Mouse (Mus musculus): ENCODE results near the gene Ptpro. TPM values are rescaled to one million over a fixed set of nuclear protein-coding genes. Genes with fewer than 3 reads are reported as not detected.

Gene Ptpro
- polyA plus RNA-seq, 1 experiment: not detected

DNA sequence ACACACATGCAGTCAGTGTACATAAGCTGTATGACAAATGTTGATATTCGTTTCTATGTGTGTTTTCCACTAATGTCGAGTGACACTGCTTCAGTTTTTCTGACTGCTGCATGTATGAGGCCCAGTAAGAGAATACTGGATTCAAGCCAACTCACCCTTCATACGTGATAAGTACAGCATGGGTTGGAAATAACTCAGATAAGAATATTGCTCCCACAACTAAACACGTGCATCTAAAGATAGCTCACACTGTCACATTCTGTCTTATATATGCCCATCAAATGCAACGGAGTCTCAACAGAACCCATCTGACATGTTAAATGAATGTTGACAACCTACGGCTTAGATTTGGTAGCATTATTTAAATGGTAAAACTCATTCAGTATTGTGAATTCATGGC lies 65.4 kb downstream of the Ptpro start:
- no peaks in the 10 kb centered on the region for H3K4me1 ChIP-seq (ENCODE audit: control insufficient read depth)
- no peak overlapping the region for H3K4me3 ChIP-seq (replicated peaks)
- TF ChIP-seq TAL1 (IDR thresholded peaks at IDR 0.05; ENCODE audit: low read length): no peak
- TF ChIP-seq GATA1 (IDR thresholded peaks at IDR 0.05; ENCODE audit: low read length): no peak

GRCm38 (mm10) chr6:137318242-137318861 lies 66.2 kb downstream of the Ptpro start:
- TF ChIP-seq TAL1 (IDR thresholded peaks at IDR 0.05; ENCODE audit: low read length) (no peak), GATA1 (IDR thresholded peaks at IDR 0.05; ENCODE audit: low read length) (no peak)
- Histone ChIP-seq H3K4me1 (ENCODE audit: control insufficient read depth) (no peaks in the 10 kb centered on the region), H3K4me3 (replicated peaks) (no peak overlapping the region), H3K9me3 (ENCODE audit: control insufficient read depth, low read length) (peaks cover 6% of the 10 kb centered on the region; the same call in 1 of the 2 replicates), H3K27me3 (ENCODE audit: control insufficient read depth) (no peaks in the 10 kb centered on the region), H3K36me3 (ENCODE audit: control insufficient read depth) (no peaks in the 10 kb centered on the region)

More for the DNA sequence above, 65.4 kb downstream of the Ptpro start:
- Histone ChIP-seq H3K36me3 (ENCODE audit: control insufficient read depth) (no peaks in the 10 kb centered on the region), H3K27me3 (ENCODE audit: control insufficient read depth) (no peaks in the 10 kb centered on the region), H3K9me3 (ENCODE audit: control insufficient read depth, low read length) (peaks cover 8% of the 10 kb centered on the region; the same call in 1 of the 2 replicates)

GRCm38 (mm10) chr6:137319658-137320057 lies 67.5 kb downstream of the Ptpro start:
- H3K4me3 ChIP-seq (replicated peaks): no peak overlapping the region
- no peaks in the 10 kb centered on the region for H3K27me3 ChIP-seq (ENCODE audit: control insufficient read depth)
- no peaks in the 10 kb centered on the region for H3K36me3 ChIP-seq (ENCODE audit: control insufficient read depth)
- H3K9me3 ChIP-seq (ENCODE audit: control insufficient read depth, low read length): peaks cover 6% of the 10 kb centered on the region; the same call in 1 of the 2 replicates
- H3K4me1 ChIP-seq (ENCODE audit: control insufficient read depth): no peaks in the 10 kb centered on the region
- no peak for TF ChIP-seq GATA1 (IDR thresholded peaks at IDR 0.05; ENCODE audit: low read length)
- no peak for TF ChIP-seq TAL1 (IDR thresholded peaks at IDR 0.05; ENCODE audit: low read length)

DNA sequence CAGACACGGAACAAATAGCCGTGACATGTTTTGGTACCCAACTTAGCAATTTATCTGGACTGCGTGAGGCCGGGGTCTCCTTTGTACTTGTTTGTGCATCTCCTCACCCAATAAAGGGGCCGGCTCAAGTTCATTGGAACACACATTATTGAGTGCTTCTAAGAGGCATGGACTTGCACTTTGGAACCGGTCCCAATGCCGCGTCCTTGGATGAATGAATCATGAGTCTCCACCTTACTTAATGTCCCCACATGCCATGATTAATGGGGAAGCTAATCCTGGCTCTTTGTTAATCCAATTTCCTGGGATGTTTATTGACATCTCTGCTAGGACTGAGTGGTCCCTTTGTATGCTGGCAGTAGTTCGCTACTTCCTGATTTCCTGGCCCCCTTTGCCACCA lies 75.6 kb downstream of the Ptpro start:
- H3K4me3 ChIP-seq (replicated peaks): no peak overlapping the region
- no peaks in the 10 kb centered on the region for H3K36me3 ChIP-seq (ENCODE audit: control insufficient read depth)
- no peaks in the 10 kb centered on the region for H3K4me1 ChIP-seq (ENCODE audit: control insufficient read depth)
- no peaks in the 10 kb centered on the region for H3K27me3 ChIP-seq (ENCODE audit: control insufficient read depth)
- peaks cover 6% of the 10 kb centered on the region; the same call in 1 of the 2 replicates for H3K9me3 ChIP-seq (ENCODE audit: control insufficient read depth, low read length)
- TF ChIP-seq TAL1 (IDR thresholded peaks at IDR 0.05; ENCODE audit: low read length) (no peak), GATA1 (IDR thresholded peaks at IDR 0.05; ENCODE audit: low read length) (no peak)

DNA sequence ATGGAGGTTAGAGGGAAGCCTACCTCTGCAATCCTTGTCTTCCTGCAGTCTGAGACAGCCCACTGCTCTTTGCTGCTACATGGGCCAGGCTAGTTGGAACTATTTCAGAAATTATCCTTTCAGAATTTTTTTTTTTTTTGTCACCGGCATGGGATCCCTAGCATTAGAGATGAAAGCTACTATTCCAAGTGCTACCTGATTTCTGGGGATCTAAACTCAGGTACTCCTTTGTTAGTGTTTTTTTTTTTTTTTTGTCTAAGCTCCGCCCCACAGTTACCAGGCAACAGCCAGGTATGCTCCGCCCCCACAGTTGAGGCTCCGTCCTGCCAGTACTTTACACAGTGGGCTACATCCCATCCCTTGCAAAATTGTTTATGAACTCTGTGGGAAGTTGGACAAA lies 76.1 kb downstream of the Ptpro start:
- no peaks in the 10 kb centered on the region for H3K27me3 ChIP-seq (ENCODE audit: control insufficient read depth)
- peaks cover 10% of the 10 kb centered on the region; the same call in 1 of the 2 replicates for H3K9me3 ChIP-seq (ENCODE audit: control insufficient read depth, low read length)
- no peaks in the 10 kb centered on the region for H3K4me1 ChIP-seq (ENCODE audit: control insufficient read depth)
- no peak for TF ChIP-seq GATA1 (IDR thresholded peaks at IDR 0.05; ENCODE audit: low read length)
- TF ChIP-seq TAL1 (IDR thresholded peaks at IDR 0.05; ENCODE audit: low read length): no peak
- no peak overlapping the region for H3K4me3 ChIP-seq (replicated peaks)
- H3K36me3 ChIP-seq (ENCODE audit: control insufficient read depth): no peaks in the 10 kb centered on the region

DNA sequence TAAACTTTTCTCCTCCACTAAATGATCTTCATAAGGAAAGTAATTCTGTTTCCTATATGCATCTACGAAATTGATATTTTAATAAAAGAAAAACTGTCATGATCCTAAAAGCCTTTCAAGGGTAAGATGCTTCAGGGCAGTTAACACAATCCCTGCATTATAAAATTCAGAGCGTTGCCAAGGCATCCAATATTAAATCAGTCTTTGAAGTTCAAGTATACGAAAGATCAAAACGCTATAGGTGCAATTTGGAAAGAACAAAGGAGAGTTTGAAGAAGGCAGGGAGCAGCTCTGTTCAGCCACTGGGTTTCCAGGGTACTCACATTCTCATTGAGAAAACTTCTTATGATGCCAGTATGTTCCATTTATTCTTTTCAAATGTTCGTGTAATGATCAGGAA lies 78.7 kb downstream of the Ptpro start:
- Histone ChIP-seq H3K4me3 (replicated peaks) (no peak overlapping the region), H3K36me3 (ENCODE audit: control insufficient read depth) (no peaks in the 10 kb centered on the region), H3K27me3 (ENCODE audit: control insufficient read depth) (no peaks in the 10 kb centered on the region), H3K9me3 (ENCODE audit: control insufficient read depth, low read length) (peaks cover 10% of the 10 kb centered on the region; the same call in 1 of the 2 replicates), H3K4me1 (ENCODE audit: control insufficient read depth) (no peaks in the 10 kb centered on the region)
- TF ChIP-seq GATA1 (IDR thresholded peaks at IDR 0.05; ENCODE audit: low read length) (no peak), TAL1 (IDR thresholded peaks at IDR 0.05; ENCODE audit: low read length) (no peak)

DNA sequence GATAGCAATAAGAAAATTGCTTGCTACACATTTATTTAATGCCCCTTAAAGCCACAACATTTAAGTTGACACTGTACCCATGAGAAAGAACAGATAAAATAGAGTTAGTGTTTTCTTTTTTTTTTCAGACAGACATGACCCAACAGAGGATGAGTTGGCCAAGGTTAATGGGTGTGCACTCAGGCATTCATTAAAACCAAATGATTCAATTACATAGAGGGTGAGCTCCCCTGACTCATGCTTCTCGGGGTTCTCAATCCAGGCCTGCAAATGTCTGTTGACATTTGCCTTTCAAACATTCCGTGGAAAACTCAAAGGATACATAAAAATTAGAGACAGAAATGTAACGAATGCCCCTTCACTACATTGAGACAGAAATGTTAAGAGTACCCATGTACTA lies 79.7 kb downstream of the Ptpro start:
- Histone ChIP-seq H3K4me1 (ENCODE audit: control insufficient read depth) (no peaks in the 10 kb centered on the region), H3K4me3 (replicated peaks) (no peak overlapping the region), H3K9me3 (ENCODE audit: control insufficient read depth, low read length) (peaks cover 12% of the 10 kb centered on the region; the same call in 1 of the 2 replicates), H3K27me3 (ENCODE audit: control insufficient read depth) (no peaks in the 10 kb centered on the region), H3K36me3 (ENCODE audit: control insufficient read depth) (no peaks in the 10 kb centered on the region)
- TF ChIP-seq GATA1 (IDR thresholded peaks at IDR 0.05; ENCODE audit: low read length): no peak
- TF ChIP-seq TAL1 (IDR thresholded peaks at IDR 0.05; ENCODE audit: low read length): no peak

- H3K4me3 ChIP-seq (replicated peaks): no peak overlapping the region
- H3K4me1 ChIP-seq (ENCODE audit: control insufficient read depth): no peaks in the 10 kb centered on the region
- H3K9me3 ChIP-seq (ENCODE audit: control insufficient read depth, low read length): peaks cover 11% of the 10 kb centered on the region
- TF ChIP-seq TAL1 (IDR thresholded peaks at IDR 0.05; ENCODE audit: low read length): no peak
- no peaks in the 10 kb centered on the region for H3K27me3 ChIP-seq (ENCODE audit: control insufficient read depth)
- H3K36me3 ChIP-seq (ENCODE audit: control insufficient read depth): no peaks in the 10 kb centered on the region
Observed at GRCm38 (mm10) chr6:137339071-137339470, 87.0 kb downstream of the Ptpro start.

DNA sequence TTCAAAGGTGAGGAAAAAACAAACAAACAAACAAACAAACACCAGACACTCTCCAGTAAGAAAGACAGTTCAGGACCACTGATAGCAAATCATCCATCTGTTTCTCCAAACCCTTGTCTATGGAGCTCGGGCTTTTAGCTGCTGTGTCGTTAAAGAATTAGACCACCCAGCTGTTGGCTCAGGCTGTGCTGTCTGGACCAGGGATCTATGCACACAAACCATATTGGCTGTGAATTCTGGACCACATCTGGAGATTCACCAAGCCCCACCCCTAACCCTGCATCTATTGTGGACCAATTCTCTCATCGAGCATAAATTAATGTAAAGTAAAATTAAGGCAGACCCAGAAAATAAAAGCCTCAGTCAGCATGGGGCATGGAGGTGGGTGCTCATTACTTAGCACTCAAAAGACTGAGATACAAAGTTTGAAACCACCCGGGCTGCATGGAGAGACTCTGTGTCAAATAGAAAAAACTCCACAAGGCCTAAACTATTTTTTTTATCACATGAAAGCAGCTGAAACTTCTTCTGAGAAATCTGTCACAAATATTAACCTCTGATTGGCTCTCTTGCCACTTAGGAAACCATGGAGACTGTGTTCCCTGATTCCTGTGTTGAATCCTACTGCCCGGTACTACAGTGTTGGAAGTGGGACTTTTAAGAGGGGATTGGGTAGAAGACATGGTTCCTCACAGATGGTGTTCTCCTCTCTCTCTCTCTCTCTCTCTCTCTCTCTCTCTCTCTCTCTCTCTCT lies 91.7 kb downstream of the Ptpro start:
- no peak for TF ChIP-seq TAL1 (IDR thresholded peaks at IDR 0.05; ENCODE audit: low read length)
- TF ChIP-seq GATA1 (IDR thresholded peaks at IDR 0.05; ENCODE audit: low read length): no peak
- Histone ChIP-seq H3K4me1 (ENCODE audit: control insufficient read depth) (no peaks in the 10 kb centered on the region), H3K9me3 (ENCODE audit: control insufficient read depth, low read length) (peaks cover 12% of the 10 kb centered on the region), H3K4me3 (replicated peaks) (no peak overlapping the region), H3K27me3 (ENCODE audit: control insufficient read depth) (no peaks in the 10 kb centered on the region), H3K36me3 (ENCODE audit: control insufficient read depth) (no peaks in the 10 kb centered on the region)
